Mouse (Mus musculus): ENCODE data around the gene Sgk2. TPM values are rescaled to one million over a fixed set of nuclear protein-coding genes. Genes with fewer than 3 reads are reported as not detected.
A peak's percentile ranks its signal among the peaks of the same experiment; 100 is the strongest.

Gene Sgk2
- total and polyA plus RNA-seq, 2 experiments from 2014 or later: not detected

- Histone ChIP-seq H3K27me3 (ENCODE audit: control insufficient read depth, insufficient read depth, low read length) (no peaks in the 10 kb centered on the region), H3K4me2 (ENCODE audit: low read depth, low read length) (no peak overlapping the region), H3K9ac (replicated peaks; ENCODE audit: low read depth, low read length) (no peak overlapping the region), H3K36me3 (replicated peaks; ENCODE audit: control insufficient read depth, insufficient read depth, low read length) (peaks cover 95% of the 10 kb centered on the region), H3K27ac (ENCODE audit: low read depth) (no peak overlapping the region), H3K9me3 (replicated peaks; ENCODE audit: control insufficient read depth, low read length) (no peaks in the 10 kb centered on the region), H3K4me3 (ENCODE audit: low read depth, low read length) (no peak overlapping the region), H3K4me1 (ENCODE audit: control insufficient read depth, insufficient read depth) (peaks cover 7% of the 10 kb centered on the region; the same call in 1 of the 2 replicates)
- ATAC-seq (ENCODE audit: insufficient read depth, low read depth): no peak
- WGBS: 53% methylated on average over 4 of the region's 4 CpGs
- TF ChIP-seq EP300 (IDR thresholded peaks at IDR 0.05; ENCODE audit: low read depth) (no peak), CTCF (IDR thresholded peaks at IDR 0.05; ENCODE audit: low read depth) (no peak)
- no peak for DNase-seq (ENCODE audit: low spot score)
These were observed 45.5 kb downstream of the Sgk2 start for GRCm38 (mm10) chr2:163032622-163033021.

GRCm38 (mm10) chr2:163039940-163040339 lies 52.8 kb downstream of the Sgk2 start:
- DNase-seq (ENCODE audit: low spot score): no peak
- no peak overlapping the region for H3K9ac ChIP-seq (replicated peaks; ENCODE audit: low read depth, low read length)
- H3K4me1 ChIP-seq (ENCODE audit: control insufficient read depth, insufficient read depth): peaks cover 7% of the 10 kb centered on the region; the same call in 1 of the 2 replicates
- peaks cover 81% of the 10 kb centered on the region for H3K36me3 ChIP-seq (replicated peaks; ENCODE audit: control insufficient read depth, insufficient read depth, low read length)
- 82% methylated on average over 7 of the region's 7 CpGs for WGBS
- no peak overlapping the region for H3K27ac ChIP-seq (ENCODE audit: low read depth)
- H3K4me3 ChIP-seq (ENCODE audit: low read depth, low read length): no peak overlapping the region
- H3K9me3 ChIP-seq (replicated peaks; ENCODE audit: control insufficient read depth, low read length): no peaks in the 10 kb centered on the region
- ATAC-seq (ENCODE audit: insufficient read depth, low read depth): no peak
- no peak overlapping the region for H3K4me2 ChIP-seq (ENCODE audit: low read depth, low read length)
- TF ChIP-seq EP300 (IDR thresholded peaks at IDR 0.05; ENCODE audit: low read depth) (no peak), CTCF (IDR thresholded peaks at IDR 0.05; ENCODE audit: low read depth) (no peak)
- no peaks in the 10 kb centered on the region for H3K27me3 ChIP-seq (ENCODE audit: control insufficient read depth, insufficient read depth, low read length)

DNA sequence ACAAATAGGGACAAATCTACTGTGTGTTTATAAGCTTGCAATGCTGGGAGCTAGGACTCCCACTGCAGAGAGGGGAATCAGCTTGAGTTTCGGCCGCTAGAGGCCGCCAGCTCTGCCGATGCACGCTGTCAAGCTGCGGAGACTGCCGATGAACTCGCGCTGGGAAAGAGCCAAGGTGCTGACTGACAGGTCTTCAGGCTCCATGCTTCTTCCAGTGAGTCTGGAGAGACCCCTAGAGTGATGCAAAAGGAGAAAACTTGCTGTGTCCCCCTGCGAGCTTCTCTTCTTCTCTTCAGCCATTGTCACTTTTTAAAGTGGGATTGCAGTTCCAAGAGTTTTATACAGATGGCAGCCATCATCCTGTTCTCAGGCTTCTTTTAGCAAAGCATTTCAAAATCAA lies 61.0 kb downstream of the Sgk2 start:
- H3K4me2 ChIP-seq (ENCODE audit: low read depth, low read length): peak overlapping the region; percentile 52
- H3K27ac ChIP-seq (ENCODE audit: low read depth): no peak overlapping the region
- H3K4me3 ChIP-seq (ENCODE audit: low read depth, low read length): peak overlapping the region; percentile 22; the same call in 1 of the 2 replicates
- H3K9ac ChIP-seq (replicated peaks; ENCODE audit: low read depth, low read length): no peak overlapping the region
- ATAC-seq (ENCODE audit: insufficient read depth, low read depth) (peak; percentile 77), DNase-seq (ENCODE audit: low spot score) (peak; percentile 54)
- TF ChIP-seq EP300 (IDR thresholded peaks at IDR 0.05; ENCODE audit: low read depth) (no peak), CTCF (IDR thresholded peaks at IDR 0.05; ENCODE audit: low read depth) (peak; percentile 82)
- H3K4me1 ChIP-seq (ENCODE audit: control insufficient read depth, insufficient read depth): no peaks in the 10 kb centered on the region
- no peaks in the 10 kb centered on the region for H3K9me3 ChIP-seq (replicated peaks; ENCODE audit: control insufficient read depth, low read length)
- no peaks in the 10 kb centered on the region for H3K27me3 ChIP-seq (ENCODE audit: control insufficient read depth, insufficient read depth, low read length)
- WGBS: under 1% methylated on average over 10 of the region's 10 CpGs
- H3K36me3 ChIP-seq (replicated peaks; ENCODE audit: control insufficient read depth, insufficient read depth, low read length): peaks cover 39% of the 10 kb centered on the region

DNA sequence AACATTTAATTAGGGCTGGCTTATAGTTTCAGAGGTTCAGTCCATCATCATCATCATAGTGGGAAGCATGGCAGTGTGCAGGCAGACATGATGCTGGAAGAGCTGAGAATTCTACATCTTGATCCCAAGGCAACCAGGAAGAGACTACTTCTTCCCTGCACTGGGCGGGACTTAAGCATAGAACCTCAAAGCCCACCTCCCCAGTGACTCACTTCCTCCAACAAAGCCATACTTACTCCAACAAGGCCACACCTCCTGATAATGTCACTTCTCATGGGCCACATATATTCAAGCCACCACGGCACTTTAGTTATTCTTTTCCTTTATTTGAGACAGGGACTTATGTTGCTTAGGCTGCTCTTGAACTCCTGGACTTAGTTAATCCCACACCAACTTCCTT lies 62.0 kb downstream of the Sgk2 start:
- ATAC-seq (ENCODE audit: insufficient read depth, low read depth): no peak
- WGBS: 86% methylated on average over 2 of the region's 2 CpGs
- DNase-seq (ENCODE audit: low spot score): no peak

DNA sequence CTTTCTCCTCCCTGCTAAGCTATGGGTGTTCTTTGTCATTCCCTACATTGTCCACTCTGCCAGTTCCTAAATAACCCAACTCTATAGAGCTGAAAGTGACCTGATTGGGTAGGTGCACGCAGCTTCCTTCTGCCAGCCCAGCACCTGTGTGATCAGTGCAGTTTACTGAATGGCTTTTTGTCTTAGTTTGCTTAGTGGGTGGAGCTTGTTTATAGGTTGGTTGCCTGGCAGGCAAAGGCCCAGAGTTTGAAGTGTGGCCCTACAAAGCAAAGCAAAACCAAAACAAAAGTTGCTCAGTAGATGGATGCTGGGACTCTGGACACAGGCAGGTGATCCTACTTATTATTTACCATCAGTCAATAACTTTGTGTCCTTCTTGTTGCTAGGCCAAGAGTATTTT lies 64.6 kb downstream of the Sgk2 start:
- H3K27ac ChIP-seq (ENCODE audit: low read depth): no peak overlapping the region
- H3K9ac ChIP-seq (replicated peaks; ENCODE audit: low read depth, low read length): no peak overlapping the region
- ATAC-seq (ENCODE audit: insufficient read depth, low read depth): no peak

More for the DNA sequence above, 62.0 kb downstream of the Sgk2 start:
- H3K9me3 ChIP-seq (replicated peaks; ENCODE audit: control insufficient read depth, low read length): no peaks in the 10 kb centered on the region
- no peak overlapping the region for H3K27ac ChIP-seq (ENCODE audit: low read depth)
- H3K27me3 ChIP-seq (ENCODE audit: control insufficient read depth, insufficient read depth, low read length): no peaks in the 10 kb centered on the region
- H3K4me3 ChIP-seq (ENCODE audit: low read depth, low read length): no peak overlapping the region
- no peak overlapping the region for H3K9ac ChIP-seq (replicated peaks; ENCODE audit: low read depth, low read length)
- H3K4me2 ChIP-seq (ENCODE audit: low read depth, low read length): no peak overlapping the region
- TF ChIP-seq EP300 (IDR thresholded peaks at IDR 0.05; ENCODE audit: low read depth) (no peak), CTCF (IDR thresholded peaks at IDR 0.05; ENCODE audit: low read depth) (no peak)
- peaks cover 29% of the 10 kb centered on the region for H3K36me3 ChIP-seq (replicated peaks; ENCODE audit: control insufficient read depth, insufficient read depth, low read length)
- 0 out of 2 replicates have a peak, but pooled peaks cover 4% of the 10 kb centered on the region for H3K4me1 ChIP-seq (ENCODE audit: control insufficient read depth, insufficient read depth)

GRCm38 (mm10) chr2:163052101-163052500 lies 65.0 kb downstream of the Sgk2 start:
- Histone ChIP-seq H3K9me3 (replicated peaks; ENCODE audit: control insufficient read depth, low read length) (no peaks in the 10 kb centered on the region), H3K27me3 (ENCODE audit: control insufficient read depth, insufficient read depth, low read length) (no peaks in the 10 kb centered on the region), H3K4me2 (ENCODE audit: low read depth, low read length) (no peak overlapping the region), H3K9ac (replicated peaks; ENCODE audit: low read depth, low read length) (no peak overlapping the region), H3K36me3 (replicated peaks; ENCODE audit: control insufficient read depth, insufficient read depth, low read length) (peaks cover 4% of the 10 kb centered on the region; the same call in 1 of the 2 replicates), H3K4me1 (ENCODE audit: control insufficient read depth, insufficient read depth) (peaks cover 20% of the 10 kb centered on the region; the same call in 1 of the 2 replicates), H3K27ac (ENCODE audit: low read depth) (no peak overlapping the region), H3K4me3 (ENCODE audit: low read depth, low read length) (no peak overlapping the region)
- no peak for TF ChIP-seq EP300 (IDR thresholded peaks at IDR 0.05; ENCODE audit: low read depth)
- ATAC-seq (ENCODE audit: insufficient read depth, low read depth) (no peak), DNase-seq (ENCODE audit: low spot score) (no peak)
- 34% methylated on average over 4 of the region's 4 CpGs for WGBS

More for the DNA sequence above, 64.6 kb downstream of the Sgk2 start:
- WGBS: 81% methylated on average over 1 of the region's 1 CpGs
- H3K4me2 ChIP-seq (ENCODE audit: low read depth, low read length): no peak overlapping the region
- peaks cover 8% of the 10 kb centered on the region for H3K36me3 ChIP-seq (replicated peaks; ENCODE audit: control insufficient read depth, insufficient read depth, low read length)
- no peaks in the 10 kb centered on the region for H3K27me3 ChIP-seq (ENCODE audit: control insufficient read depth, insufficient read depth, low read length)
- TF ChIP-seq CTCF (IDR thresholded peaks at IDR 0.05; ENCODE audit: low read depth) (no peak), EP300 (IDR thresholded peaks at IDR 0.05; ENCODE audit: low read depth) (no peak)
- DNase-seq (ENCODE audit: low spot score): no peak
- H3K4me1 ChIP-seq (ENCODE audit: control insufficient read depth, insufficient read depth): peaks cover 20% of the 10 kb centered on the region; the same call in 1 of the 2 replicates
- no peaks in the 10 kb centered on the region for H3K9me3 ChIP-seq (replicated peaks; ENCODE audit: control insufficient read depth, low read length)
- no peak overlapping the region for H3K4me3 ChIP-seq (ENCODE audit: low read depth, low read length)

All from heart, postnatal 0 days (tissue).